Mouse (Mus musculus) myocyte (in vitro differentiated cells): Measurements from ENCODE around the gene Gm4340.
"Not testable (repeated sequence)": the region's sequence is repeated elsewhere in the genome, so short reads cannot be mapped to it uniquely, and the experiment has no call there.

Experiments used
- CEBPB ChIP-seq: IDR thresholded peaks from 2 replicates; pipeline ENCODE4 v1.6.1; 2011; ENCODE audit warnings: mild to moderate bottlenecking, moderate library complexity; ENCODE audit not compliant: poor library complexity, insufficient read depth, severe bottlenecking
- E2F4 ChIP-seq: IDR thresholded peaks from one replicate; pipeline ENCODE4 v1.6.1; 2011; ENCODE audit warnings: mild to moderate bottlenecking, control low read depth, moderate library complexity; ENCODE audit not compliant: insufficient read depth
- MAX ChIP-seq: IDR thresholded peaks from one replicate; pipeline ENCODE4 v1.6.1; 2011; ENCODE audit warnings: low read depth, mild to moderate bottlenecking, control low read depth
- MYOD1 ChIP-seq, 3 experiments: IDR thresholded peaks; one replicate each; pipeline ENCODE4 v1.6.1; 2011; ENCODE audit warnings: control low read depth in 2 of 3, low read depth in 2 of 3, mild to moderate bottlenecking in 2 of 3, moderate library complexity in 1 of 3; ENCODE audit not compliant: insufficient read length in 2 of 3, control insufficient read depth in 1 of 3
- MYOG ChIP-seq, 3 experiments: IDR thresholded peaks; one replicate each; pipeline ENCODE4 v1.6.1; 2011; ENCODE audit warnings: control low read depth in 2 of 3, low read depth in 2 of 3, mild to moderate bottlenecking in 2 of 3; ENCODE audit not compliant: insufficient read length in 2 of 3, control insufficient read depth in 1 of 3, insufficient read depth in 1 of 3
- POLR2A ChIP-seq: IDR thresholded peaks from one replicate; pipeline ENCODE4 v1.6.1; 2011; ENCODE audit warnings: low read depth, mild to moderate bottlenecking, control low read depth, moderate library complexity; ENCODE audit not compliant: insufficient read length
- POLR2AphosphoS2 ChIP-seq: IDR thresholded peaks from one replicate; pipeline ENCODE4 v1.6.1; 2011; ENCODE audit warnings: low read depth, control low read depth; ENCODE audit not compliant: insufficient read length
- TCF12 ChIP-seq: IDR thresholded peaks from one replicate; pipeline ENCODE4 v1.6.1; 2011; ENCODE audit warnings: mild to moderate bottlenecking, control low read depth; ENCODE audit not compliant: poor library complexity, insufficient read depth, severe bottlenecking
- USF1 ChIP-seq: IDR thresholded peaks from one replicate; pipeline ENCODE4 v1.6.1; 2011; ENCODE audit warnings: low read depth, mild to moderate bottlenecking, control low read depth, moderate library complexity

- not testable (repeated sequence) for TF ChIP-seq E2F4; POLR2AphosphoS2; TCF12; POLR2A; MAX; USF1; CEBPB; MYOG (IDR thresholded peaks at IDR 0.05; ENCODE audit: control insufficient read depth in 1 of 3, insufficient read depth in 1 of 3, insufficient read length in 2 of 3, low read depth in 2 of 3); MYOD1 (IDR thresholded peaks at IDR 0.05; ENCODE audit: control insufficient read depth in 1 of 3, insufficient read length in 2 of 3, low read depth in 2 of 3)
These were observed 42.6 kb upstream of the Gm4340 start, which contains the start of gene Gm6763 for GRCm38 (mm10) chr10:104151197-104151596.
